Mouse (Mus musculus): ENCODE measurements around the gene Polr2h.

The Polr2h gene

GRCm38 (mm10) chr16:20701316-20701715, 16.1 kb upstream of the Polr2h start:
- in situ Hi-C loops (cut with MboI; ENCODE audit: low sequenced_read_pairs), result no loop called here

- in situ Hi-C loops (cut with MboI; ENCODE audit: low sequenced_read_pairs), result no loop called here
These were observed 15.5 kb upstream of the Polr2h start for GRCm38 (mm10) chr16:20701729-20702521.

GRCm38 (mm10) chr16:20702522-20702893, 15.0 kb upstream of the Polr2h start:
- in situ Hi-C loops (cut with MboI; ENCODE audit: low sequenced_read_pairs), result no loop called here

GRCm38 (mm10) chr16:20703071-20703470, 14.4 kb upstream of the Polr2h start:
- in situ Hi-C loops (cut with MboI; ENCODE audit: low sequenced_read_pairs), result no loop called here

- in situ Hi-C loops (cut with MboI; ENCODE audit: low sequenced_read_pairs), result no loop called here
These were observed 13.6 kb upstream of the Polr2h start for GRCm38 (mm10) chr16:20703699-20704400.

- in situ Hi-C loops (cut with MboI; ENCODE audit: low sequenced_read_pairs), result no loop called here
These were observed 11.7 kb upstream of the Polr2h start for GRCm38 (mm10) chr16:20705786-20706185.

GRCm38 (mm10) chr16:20706407-20707055, 10.9 kb upstream of the Polr2h start:
- in situ Hi-C loops (cut with MboI; ENCODE audit: low sequenced_read_pairs), result no loop called here

- in situ Hi-C loops (cut with MboI; ENCODE audit: low sequenced_read_pairs), result no loop called here
These were observed 9.1 kb upstream of the Polr2h start for GRCm38 (mm10) chr16:20708220-20708938.

- in situ Hi-C loops (cut with MboI; ENCODE audit: low sequenced_read_pairs), result no loop called here
These were observed 8.3 kb upstream of the Polr2h start for GRCm38 (mm10) chr16:20708939-20709734.

GRCm38 (mm10) chr16:20710370-20710769, 7.1 kb upstream of the Polr2h start:
- in situ Hi-C loops (cut with MboI; ENCODE audit: low sequenced_read_pairs), result no loop called here

- in situ Hi-C loops (cut with MboI; ENCODE audit: low sequenced_read_pairs), result no loop called here
These were observed 6.7 kb upstream of the Polr2h start for GRCm38 (mm10) chr16:20710810-20711209.

- in situ Hi-C loops (cut with MboI; ENCODE audit: low sequenced_read_pairs), result no loop called here
These were observed 5.3 kb upstream of the Polr2h start for GRCm38 (mm10) chr16:20712190-20712589.

- in situ Hi-C loops (cut with MboI; ENCODE audit: low sequenced_read_pairs), result no loop called here
These were observed 4.6 kb upstream of the Polr2h start for GRCm38 (mm10) chr16:20712889-20713288.

- in situ Hi-C loops (cut with MboI; ENCODE audit: low sequenced_read_pairs), result no loop called here
These were observed 3.0 kb upstream of the Polr2h start for GRCm38 (mm10) chr16:20714307-20715080.

- in situ Hi-C loops (cut with MboI; ENCODE audit: low sequenced_read_pairs), result no loop called here
These were observed 2.3 kb upstream of the Polr2h start for GRCm38 (mm10) chr16:20715161-20715560.

GRCm38 (mm10) chr16:20715566-20715965, 1.9 kb upstream of the Polr2h start:
- in situ Hi-C loops (cut with MboI; ENCODE audit: low sequenced_read_pairs), result no loop called here

- in situ Hi-C loops (cut with MboI; ENCODE audit: low sequenced_read_pairs), result no loop called here
These were observed 1.3 kb upstream of the Polr2h start for GRCm38 (mm10) chr16:20715976-20716840.

GRCm38 (mm10) chr16:20716841-20717180, 654 bp upstream of the Polr2h start:
- in situ Hi-C loops (cut with MboI; ENCODE audit: low sequenced_read_pairs), result no loop called here

Data from CH12F3 (cell line).